Mouse (Mus musculus) MEL (cell line): ENCODE measurements at regions not wholly inside any gene's neighbourhood (a gene's known extent, or its start where the extent isn't known, plus 50 kb on each side); places are given as distances from the start of the nearest gene placed in this dataset.

ENCODE experiments used
- CHD2 ChIP-seq: IDR thresholded peaks from 2 replicates; pipeline ENCODE4 v1.6.1; 2011; ENCODE audit warnings: low read length, improper control_type of control experiment
- CTCF ChIP-seq, 3 experiments: IDR thresholded peaks in 2 of 3; conservative IDR thresholded peaks in 1 of 3; 2 replicates each; pipeline ENCODE4 v1.5.1; 2011 to 2012; ENCODE audit warnings: low read length in 3 of 3, low read depth in 2 of 3, mild to moderate bottlenecking in 2 of 3, improper control_type of control experiment in 1 of 3, inconsistent platforms in 1 of 3, mixed read lengths in 1 of 3, moderate library complexity in 1 of 3; ENCODE audit not compliant: control insufficient read depth in 1 of 3, insufficient read depth in 1 of 3, poor library complexity in 1 of 3, severe bottlenecking in 1 of 3
- GATA1 ChIP-seq: IDR thresholded peaks from 2 replicates; pipeline ENCODE4 v1.6.1; 2011; ENCODE audit warnings: low read depth, low read length, improper control_type of control experiment
- HCFC1 ChIP-seq: IDR thresholded peaks from 2 replicates; pipeline ENCODE4 v1.6.1; 2012; ENCODE audit warnings: low read depth, mild to moderate bottlenecking, inconsistent platforms, low read length, improper control_type of control experiment, moderate library complexity
- KAT2A ChIP-seq: conservative IDR thresholded peaks from 2 replicates; pipeline ENCODE4 v1.6.1; 2012; ENCODE audit warnings: low read depth, low read length, improper control_type of control experiment, inconsistent platforms
- MAZ ChIP-seq: IDR thresholded peaks from 2 replicates; pipeline ENCODE4 v1.6.1; 2012; ENCODE audit warnings: low read depth, mild to moderate bottlenecking, inconsistent platforms, low read length, improper control_type of control experiment
- POLR2A ChIP-seq, 2 experiments: IDR thresholded peaks; 2 replicates each; pipeline ENCODE4 v1.6.1; 2011 to 2012; ENCODE audit warnings: low read length in 2 of 2, mild to moderate bottlenecking in 2 of 2, control low read depth in 1 of 2, improper control_type of control experiment in 1 of 2, low read depth in 1 of 2, moderate library complexity in 1 of 2; ENCODE audit not compliant: control insufficient read depth in 1 of 2, insufficient read depth in 1 of 2, poor library complexity in 1 of 2
- TAL1 ChIP-seq: IDR thresholded peaks from 2 replicates; pipeline ENCODE4 v1.6.1; 2012; ENCODE audit warnings: mild to moderate bottlenecking, inconsistent platforms, low read length, moderate library complexity, mixed read lengths
- TBP ChIP-seq: IDR thresholded peaks from 2 replicates; pipeline ENCODE4 v1.8.0; 2011; ENCODE audit warnings: low read depth, low read length, improper control_type of control experiment
- UBTF ChIP-seq: IDR thresholded peaks from 2 replicates; pipeline ENCODE4 v1.6.1; 2012; ENCODE audit warnings: low read depth, mild to moderate bottlenecking, inconsistent platforms, low read length, improper control_type of control experiment, moderate library complexity, borderline replicate concordance; ENCODE audit not compliant: insufficient read depth
- USF1 ChIP-seq: IDR thresholded peaks from 2 replicates; pipeline ENCODE4 v1.6.1; 2014; ENCODE audit warnings: low read depth, mild to moderate bottlenecking, inconsistent platforms, low read length, improper control_type of control experiment, moderate library complexity

- TF ChIP-seq POLR2A (IDR thresholded peaks at IDR 0.05; ENCODE audit: control insufficient read depth in 1 of 2, insufficient read depth in 1 of 2, low read depth in 1 of 2, low read length in 2 of 2, poor library complexity in 1 of 2) = no peak
- no peak for TF ChIP-seq CTCF (IDR thresholded peaks at IDR 0.05 in 2 of 3, conservative IDR thresholded peaks at IDR 0.05 in 1 of 3; ENCODE audit: control insufficient read depth in 1 of 3, insufficient read depth in 1 of 3, low read depth in 2 of 3, low read length in 3 of 3, poor library complexity in 1 of 3, severe bottlenecking in 1 of 3)
- TF ChIP-seq GATA1 = no peak
- no peak for TF ChIP-seq CHD2
- TF ChIP-seq HCFC1 = no peak
- no peak for TF ChIP-seq TBP
- TF ChIP-seq UBTF = no peak
- no peak for TF ChIP-seq MAZ
- no peak for TF ChIP-seq KAT2A
- TF ChIP-seq USF1 = no peak
- no peak for TF ChIP-seq TAL1
Observed at GRCm38 (mm10) chr13:70310516-70310915, 326.9 kb downstream of the Ice1 start.
